Mouse (Mus musculus): ENCODE measurements around the gene Tut1.
"Not testable (repeated sequence)": the region's sequence is repeated elsewhere in the genome, so short reads cannot be mapped to it uniquely, and the experiment has no call there.

Gene Tut1

GRCm38 (mm10) chr19:8942276-8942964 lies 11.2 kb upstream of the Tut1 start:
- DNase-seq (ENCODE audit: extremely low spot score, low read depth, low spot score): no peak

GRCm38 (mm10) chr19:8943047-8943446 lies 10.6 kb upstream of the Tut1 start:
- DNase-seq (ENCODE audit: extremely low spot score, low read depth, low spot score): no peak

GRCm38 (mm10) chr19:8944062-8944461 lies 9.6 kb upstream of the Tut1 start:
- DNase-seq (ENCODE audit: extremely low spot score, low read depth, low spot score): no peak

- no peak for DNase-seq (ENCODE audit: extremely low spot score, low read depth, low spot score)
Observed at GRCm38 (mm10) chr19:8944750-8945149, 8.9 kb upstream of the Tut1 start.

GRCm38 (mm10) chr19:8945251-8945650 lies 8.4 kb upstream of the Tut1 start:
- DNase-seq (ENCODE audit: extremely low spot score, low read depth, low spot score): no peak

GRCm38 (mm10) chr19:8946929-8947328 lies 6.7 kb upstream of the Tut1 start:
- DNase-seq (ENCODE audit: extremely low spot score, low read depth, low spot score): no peak

GRCm38 (mm10) chr19:8950190-8950589 lies 3.5 kb upstream of the Tut1 start:
- no peak for DNase-seq (ENCODE audit: extremely low spot score, low read depth, low spot score)

- DNase-seq (ENCODE audit: extremely low spot score, low read depth, low spot score): no peak
Observed at GRCm38 (mm10) chr19:8952241-8952640, 1.4 kb upstream of the Tut1 start.

GRCm38 (mm10) chr19:8954171-8954570 lies 524 bp downstream of the Tut1 start:
- DNase-seq (ENCODE audit: extremely low spot score, low read depth, low spot score): no peak

GRCm38 (mm10) chr19:8962256-8962655 lies 8.6 kb downstream of the Tut1 start:
- DNase-seq (ENCODE audit: extremely low spot score, low read depth, low spot score): no peak

- DNase-seq (ENCODE audit: extremely low spot score, low read depth, low spot score): no peak
Observed at GRCm38 (mm10) chr19:8965075-8965474, 11.4 kb downstream of the Tut1 start.

- DNase-seq (ENCODE audit: extremely low spot score, low read depth, low spot score): no peak
Observed at GRCm38 (mm10) chr19:8965771-8966170, 12.1 kb downstream of the Tut1 start.

GRCm38 (mm10) chr19:8966198-8966589 lies 12.5 kb downstream of the Tut1 start:
- no peak for DNase-seq (ENCODE audit: extremely low spot score, low read depth, low spot score)

GRCm38 (mm10) chr19:8966590-8967372 lies 13.1 kb downstream of the Tut1 start, which contains the start of gene Eef1g:
Gene Eef1g, plus strand, starts transcription at chr19:8967041.
- peak; percentile 91 for DNase-seq (ENCODE audit: extremely low spot score, low read depth, low spot score)

- DNase-seq (ENCODE audit: extremely low spot score, low read depth, low spot score): no peak
Observed at GRCm38 (mm10) chr19:8967373-8967743, 13.7 kb downstream of the Tut1 start.

GRCm38 (mm10) chr19:8967893-8968292 lies 14.2 kb downstream of the Tut1 start:
- DNase-seq (ENCODE audit: extremely low spot score, low read depth, low spot score): no peak

GRCm38 (mm10) chr19:8972491-8972890 lies 18.8 kb downstream of the Tut1 start:
- not testable (repeated sequence) for DNase-seq (ENCODE audit: extremely low spot score, low read depth, low spot score)

GRCm38 (mm10) chr19:8974638-8975037 lies 21.0 kb downstream of the Tut1 start:
- DNase-seq (ENCODE audit: extremely low spot score, low read depth, low spot score): no peak

GRCm38 (mm10) chr19:8975491-8975890 lies 21.8 kb downstream of the Tut1 start:
- no peak for DNase-seq (ENCODE audit: extremely low spot score, low read depth, low spot score)

GRCm38 (mm10) chr19:8976535-8976934 lies 22.9 kb downstream of the Tut1 start:
- DNase-seq (ENCODE audit: extremely low spot score, low read depth, low spot score): no peak

GRCm38 (mm10) chr19:8980771-8981170 lies 27.1 kb downstream of the Tut1 start:
- DNase-seq (ENCODE audit: extremely low spot score, low read depth, low spot score): no peak

- DNase-seq (ENCODE audit: extremely low spot score, low read depth, low spot score): no peak
Observed at GRCm38 (mm10) chr19:8981450-8982168, 28.0 kb downstream of the Tut1 start.
